Mouse (Mus musculus) heart, embryonic 16.5 days (tissue): ENCODE data around the gene Fam222b. TPM values are rescaled to one million over a fixed set of nuclear protein-coding genes. Genes with fewer than 3 reads are reported as not detected.

Source experiments
- ATAC-seq: fragments of 200-750 bp; cut with Nextera tagmentation; replicated peaks from 2 replicates; pipeline ENCODE4 v1.8.0; 2017; ENCODE audit warnings: moderate number of reproducible peaks; ENCODE audit not compliant: insufficient read depth, low FRiP score; ENCODE audit errors: extremely low read depth
- H3K27ac ChIP-seq: fragments of 300-500 bp; sonication (generic); 2 replicates; pipeline ENCODE4 v1.5.1; 2014; ENCODE audit warnings: mild to moderate bottlenecking, low read length, control low read depth, moderate library complexity
- H3K27me3 ChIP-seq: fragments of 300-500 bp; sonication (generic); 2 replicates; pipeline ENCODE4 v1.6.1; 2014; ENCODE audit warnings: low read length, mixed read lengths; ENCODE audit not compliant: control insufficient read depth, insufficient read depth
- H3K36me3 ChIP-seq: fragments of 300-500 bp; sonication (generic); 2 replicates; pipeline ENCODE4 v1.6.1; 2014; ENCODE audit not compliant: control insufficient read depth, insufficient read depth
- H3K4me1 ChIP-seq: fragments of 300-500 bp; sonication (generic); 2 replicates; pipeline ENCODE4 v1.6.1; 2014; ENCODE audit warnings: low read length, mixed read lengths; ENCODE audit not compliant: control insufficient read depth, insufficient read depth
- H3K4me2 ChIP-seq: fragments of 300-500 bp; sonication (generic); 2 replicates; pipeline ENCODE4 v1.6.1; 2014; ENCODE audit warnings: low read depth, mild to moderate bottlenecking, control low read depth, low read length
- H3K4me3 ChIP-seq: fragments of 300-500 bp; sonication (generic); 2 replicates; pipeline ENCODE4 v1.5.1; 2014; ENCODE audit warnings: mild to moderate bottlenecking, control low read depth, low read length
- H3K9ac ChIP-seq: fragments of 300-500 bp; sonication (generic); 2 replicates; pipeline ENCODE4 v1.6.1; 2014; ENCODE audit warnings: low read length, control low read depth
- H3K9me3 ChIP-seq: fragments of 300-500 bp; sonication (generic); replicated peaks from 2 replicates; pipeline ENCODE4 v1.6.1; 2016; ENCODE audit warnings: low read length; ENCODE audit not compliant: control insufficient read depth
- WGBS: fragments of 180-500 bp; shearing (Covaris S2); extraction: QIAGEN DNeasy Blood & Tissue Kit; methylation state at CpG from one replicate; pipeline ENCODE4 v1.1.7; 2014; 5-methylcytosine and 5-hydroxymethylcytosine counted together
- polyA plus RNA-seq: library from polyadenylated mRNA; unstranded; fragments of >200 nt; fragmentation: Nextera tagmentation; extraction: Ambion mirVana; gene quantifications from 2 replicates; pipeline ENCODE4 v1.2.1, GENCODE M21; 2015

Fam222b gene
- polyA plus RNA-seq, 1 experiment from 2014 or later, result 14.9 TPM

- Histone ChIP-seq H3K27me3 (no peaks in the 10 kb centered on the region), H3K4me2 (no peak overlapping the region), H3K4me1 (no peaks in the 10 kb centered on the region), H3K27ac (no peak overlapping the region), H3K9me3 (no peaks in the 10 kb centered on the region), H3K4me3 (no peak overlapping the region), H3K36me3 (no peaks in the 10 kb centered on the region), H3K9ac (no peak overlapping the region)
- WGBS, result 46% methylated on average over 2 of the region's 2 CpGs
- no peak for ATAC-seq
Observed at GRCm38 (mm10) chr11:78066641-78067040, 27.8 kb upstream of the Fam222b start.

- Histone ChIP-seq H3K4me1 (no peaks in the 10 kb centered on the region), H3K36me3 (no peaks in the 10 kb centered on the region), H3K9me3 (no peaks in the 10 kb centered on the region), H3K4me3 (no peak overlapping the region), H3K27ac (no peak overlapping the region), H3K27me3 (no peaks in the 10 kb centered on the region), H3K4me2 (no peak overlapping the region), H3K9ac (no peak overlapping the region)
- 64% methylated on average over 5 of the region's 5 CpGs for WGBS
- no peak for ATAC-seq
Observed at GRCm38 (mm10) chr11:78067566-78067965, 26.9 kb upstream of the Fam222b start.

GRCm38 (mm10) chr11:78069130-78069529 is 25.3 kb upstream of the Fam222b start:
- Histone ChIP-seq H3K9me3 (no peaks in the 10 kb centered on the region), H3K4me2 (no peak overlapping the region), H3K4me1 (no peaks in the 10 kb centered on the region), H3K4me3 (no peak overlapping the region), H3K9ac (no peak overlapping the region), H3K36me3 (peaks cover 5% of the 10 kb centered on the region), H3K27ac (no peak overlapping the region), H3K27me3 (no peaks in the 10 kb centered on the region)
- ATAC-seq, result no peak
- 76% methylated on average over 5 of the region's 5 CpGs for WGBS

- H3K9me3 ChIP-seq, result no peaks in the 10 kb centered on the region
- H3K4me3 ChIP-seq, result no peak overlapping the region
- no peak for ATAC-seq
- H3K4me2 ChIP-seq, result no peak overlapping the region
- no peaks in the 10 kb centered on the region for H3K27me3 ChIP-seq
- no peak overlapping the region for H3K9ac ChIP-seq
- no peaks in the 10 kb centered on the region for H3K4me1 ChIP-seq
- no peak overlapping the region for H3K27ac ChIP-seq
- H3K36me3 ChIP-seq, result peaks cover 10% of the 10 kb centered on the region
- WGBS, result 55% methylated on average over 6 of the region's 6 CpGs
Observed at GRCm38 (mm10) chr11:78069646-78070045, 24.8 kb upstream of the Fam222b start.

- Histone ChIP-seq H3K9ac (no peak overlapping the region), H3K27me3 (no peaks in the 10 kb centered on the region), H3K9me3 (no peaks in the 10 kb centered on the region), H3K36me3 (peaks cover 28% of the 10 kb centered on the region), H3K4me3 (no peak overlapping the region), H3K27ac (no peak overlapping the region), H3K4me1 (no peaks in the 10 kb centered on the region), H3K4me2 (no peak overlapping the region)
- WGBS, result 81% methylated on average over 5 of the region's 5 CpGs
- no peak for ATAC-seq
Observed at GRCm38 (mm10) chr11:78071938-78072337, 22.5 kb upstream of the Fam222b start.

- Histone ChIP-seq H3K4me3 (no peak overlapping the region), H3K27ac (no peak overlapping the region), H3K27me3 (no peaks in the 10 kb centered on the region), H3K36me3 (peaks cover 31% of the 10 kb centered on the region), H3K9me3 (no peaks in the 10 kb centered on the region), H3K4me1 (no peaks in the 10 kb centered on the region), H3K4me2 (no peak overlapping the region), H3K9ac (no peak overlapping the region)
- no peak for ATAC-seq
- 16% methylated on average over 6 of the region's 6 CpGs for WGBS
Observed at GRCm38 (mm10) chr11:78072425-78073130, 21.9 kb upstream of the Fam222b start.

- Histone ChIP-seq H3K9me3 (no peaks in the 10 kb centered on the region), H3K4me1 (no peaks in the 10 kb centered on the region), H3K9ac (no peak overlapping the region), H3K27me3 (no peaks in the 10 kb centered on the region), H3K4me3 (no peak overlapping the region), H3K27ac (no peak overlapping the region), H3K36me3 (peaks cover 35% of the 10 kb centered on the region), H3K4me2 (no peak overlapping the region)
- ATAC-seq, result no peak
- WGBS, result 93% methylated on average over 9 of the region's 9 CpGs
Observed at GRCm38 (mm10) chr11:78073577-78074276, 20.7 kb upstream of the Fam222b start.

GRCm38 (mm10) chr11:78074277-78074652 is 20.2 kb upstream of the Fam222b start:
- no peak overlapping the region for H3K4me2 ChIP-seq
- no peak for ATAC-seq
- H3K4me1 ChIP-seq, result peaks cover 4% of the 10 kb centered on the region
- H3K9me3 ChIP-seq, result no peaks in the 10 kb centered on the region
- no peak overlapping the region for H3K4me3 ChIP-seq
- H3K9ac ChIP-seq, result no peak overlapping the region
- WGBS, result 81% methylated on average over 2 of the region's 2 CpGs
- peaks cover 35% of the 10 kb centered on the region for H3K36me3 ChIP-seq
- H3K27ac ChIP-seq, result no peak overlapping the region
- H3K27me3 ChIP-seq, result no peaks in the 10 kb centered on the region

- no peak overlapping the region for H3K9ac ChIP-seq
- WGBS, result 81% methylated on average over 4 of the region's 4 CpGs
- no peaks in the 10 kb centered on the region for H3K27me3 ChIP-seq
- H3K4me1 ChIP-seq, result peaks cover 8% of the 10 kb centered on the region
- no peaks in the 10 kb centered on the region for H3K9me3 ChIP-seq
- H3K36me3 ChIP-seq, result peaks cover 35% of the 10 kb centered on the region
- H3K4me3 ChIP-seq, result no peak overlapping the region
- H3K4me2 ChIP-seq, result no peak overlapping the region
- no peak for ATAC-seq
- no peak overlapping the region for H3K27ac ChIP-seq
Observed at GRCm38 (mm10) chr11:78074666-78075065, 19.8 kb upstream of the Fam222b start.
